Comparison of ENCODE assay signal across 10 mouse cellular contexts in genomic region chr13:92740671-92741270, GRCm38 (mm10). TPM values are rescaled to one million over a fixed set of nuclear protein-coding genes. Genes with fewer than 3 reads are reported as not detected.
DNase-seq lines count a peak whose midpoint lies in the region; ATAC-seq and TF ChIP-seq lines count a peak whose summit lies in the region.
"Had no signal": no experiment of that assay in that cellular context is flagged by ENCODE, and none has a peak within 500 bp of the region (broad histone marks: within the 10 kb centered on the region; RNA-seq: fewer than 3 reads in every experiment).

No protein-coding gene starts in this region.

- H3K27ac ChIP-seq in left cerebral cortex, adult 2 months: no peak overlapping the region
- no peak overlapping the region for H3K27ac ChIP-seq in MEL (ENCODE audit: control insufficient read depth, low read depth, low read length)
- H3K27ac ChIP-seq in cortical plate, adult 2 months (ENCODE audit: insufficient read depth, low read length): no peak overlapping the region
- no peak overlapping the region for H3K27ac ChIP-seq in hindbrain, embryonic 12.5 days
- H3K27ac ChIP-seq in liver, embryonic 13.5 days: peak overlapping the region; percentile 95
- no peak overlapping the region for H3K27ac ChIP-seq in neural tube, embryonic 11.5 days (ENCODE audit: low read depth, low read length)
- H3K27ac ChIP-seq: embryonic facial prominence, embryonic 12.5 days; limb, embryonic 15.5 days had no signal

- H3K9ac ChIP-seq in MEL (ENCODE audit: control insufficient read depth, low read depth, low read length, poor library complexity, severe bottlenecking): no peak overlapping the region
- no peak overlapping the region for H3K9ac ChIP-seq in hindbrain, embryonic 12.5 days
- H3K9ac ChIP-seq in liver, embryonic 13.5 days: no peak overlapping the region
- H3K9ac ChIP-seq in neural tube, embryonic 11.5 days (ENCODE audit: low read length): no peak overlapping the region
- H3K9ac ChIP-seq: embryonic facial prominence, embryonic 12.5 days; limb, embryonic 15.5 days had no signal

- TF ChIP-seq EP300 in MEL (IDR thresholded peaks at IDR 0.05; ENCODE audit: low read depth in 1 of 2, low read length in 2 of 2): no peak

- TF ChIP-seq RAD21 in MEL (IDR thresholded peaks at IDR 0.05; ENCODE audit: low read depth, low read length): peak; percentile 95

- peaks cover 3 to 10% of the 10 kb centered on the region in 2 experiments for H3K4me1 ChIP-seq in MEL (ENCODE audit: control insufficient read depth in 1 of 2, insufficient read depth in 2 of 2, low read length in 2 of 2)
- 0 out of 2 replicates have a peak, but pooled peaks cover 2% of the 10 kb centered on the region for H3K4me1 ChIP-seq in cortical plate, adult 2 months (ENCODE audit: control insufficient read depth, insufficient read depth, low read length)
- H3K4me1 ChIP-seq in hindbrain, embryonic 12.5 days: peaks cover 10% of the 10 kb centered on the region
- H3K4me1 ChIP-seq in liver, embryonic 13.5 days (replicated peaks): peaks cover 40% of the 10 kb centered on the region
- peaks cover 4% of the 10 kb centered on the region; the same call in 1 of the 2 replicates for H3K4me1 ChIP-seq in neural tube, embryonic 11.5 days (ENCODE audit: control insufficient read depth, insufficient read depth, low read length)
- H3K4me1 ChIP-seq: embryonic facial prominence, embryonic 12.5 days; limb, embryonic 15.5 days had no signal

- no peaks in the 10 kb centered on the region for H3K79me2 ChIP-seq in MEL (ENCODE audit: control insufficient read depth, insufficient read depth, low read length, poor library complexity)

- no peak overlapping the region for H3K4me3 ChIP-seq in left cerebral cortex, adult 2 months
- H3K4me3 ChIP-seq in MEL (ENCODE audit: control insufficient read depth in 1 of 2, insufficient read depth in 1 of 2, low read depth in 2 of 2, low read length in 2 of 2): no peak overlapping the region
- H3K4me3 ChIP-seq in cortical plate, adult 2 months (ENCODE audit: insufficient read depth, low read length): no peak overlapping the region
- no peak overlapping the region for H3K4me3 ChIP-seq in hindbrain, embryonic 12.5 days
- no peak overlapping the region for H3K4me3 ChIP-seq in liver, embryonic 13.5 days (replicated peaks)
- no peak overlapping the region for H3K4me3 ChIP-seq in neural tube, embryonic 11.5 days (ENCODE audit: low read depth, low read length)
- H3K4me3 ChIP-seq: embryonic facial prominence, embryonic 12.5 days; limb, embryonic 15.5 days had no signal

- H3K4me2 ChIP-seq in hindbrain, embryonic 12.5 days (replicated peaks): no peak overlapping the region
- H3K4me2 ChIP-seq in liver, embryonic 13.5 days: no peak overlapping the region
- no peak overlapping the region for H3K4me2 ChIP-seq in neural tube, embryonic 11.5 days (ENCODE audit: low read depth)
- H3K4me2 ChIP-seq: embryonic facial prominence, embryonic 12.5 days; limb, embryonic 15.5 days had no signal

- H3K27me3 ChIP-seq in MEL (ENCODE audit: control insufficient read depth in 1 of 2, insufficient read depth in 2 of 2, low read length in 2 of 2): no peaks in the 10 kb centered on the region
- no peaks in the 10 kb centered on the region for H3K27me3 ChIP-seq in hindbrain, embryonic 12.5 days
- H3K27me3 ChIP-seq in liver, embryonic 13.5 days: no peaks in the 10 kb centered on the region
- H3K27me3 ChIP-seq in neural tube, embryonic 11.5 days (ENCODE audit: control insufficient read depth, insufficient read depth, low read length): no peaks in the 10 kb centered on the region
- H3K27me3 ChIP-seq: embryonic facial prominence, embryonic 12.5 days; limb, embryonic 15.5 days had no signal

- H3K36me3 ChIP-seq in MEL (ENCODE audit: control insufficient read depth in 1 of 2, insufficient read depth in 2 of 2, low read length in 2 of 2): peaks cover 0 to 8% of the 10 kb centered on the region in 2 experiments; a peak in 2 of 4 replicates
- no peaks in the 10 kb centered on the region for H3K36me3 ChIP-seq in hindbrain, embryonic 12.5 days
- no peaks in the 10 kb centered on the region for H3K36me3 ChIP-seq in liver, embryonic 13.5 days
- H3K36me3 ChIP-seq in neural tube, embryonic 11.5 days (ENCODE audit: control insufficient read depth, insufficient read depth, low read length): no peaks in the 10 kb centered on the region
- H3K36me3 ChIP-seq: embryonic facial prominence, embryonic 12.5 days; limb, embryonic 15.5 days had no signal

- 8% methylated on average over 2 of the region's 2 CpGs for WGBS in hindbrain, embryonic 12.5 days
- 6% methylated on average over 2 of the region's 2 CpGs for WGBS in liver, embryonic 13.5 days (ENCODE audit: insufficient replicate concordance)
- WGBS in neural tube, embryonic 11.5 days: 12% methylated on average over 2 of the region's 2 CpGs

- no peak for DNase-seq in left cerebral cortex, adult 2 months (ENCODE audit: extremely low spot score in 1 of 2, low spot score in 2 of 2)
- DNase-seq in left cerebral cortex, adult 8-10 months (ENCODE audit: low spot score in 2 of 2): no peak
- peak; percentile 79 for DNase-seq in MEL (ENCODE audit: low read depth, low spot score)
- peak; percentile 24 for DNase-seq in liver, embryonic 13.5 days
- DNase-seq in neural tube, embryonic 11.5 days (ENCODE audit: low spot score): no peak
- DNase-seq in adrenal gland, adult 18-20 months (ENCODE audit: low spot score in 2 of 2): no peak

- no peak for TF ChIP-seq POLR2A in MEL (IDR thresholded peaks at IDR 0.05; ENCODE audit: control insufficient read depth in 1 of 2, insufficient read depth in 1 of 2, low read depth in 1 of 2, low read length in 2 of 2, poor library complexity in 1 of 2)
- no peak for TF ChIP-seq POLR2A in cortical plate, adult 2 months (IDR thresholded peaks at IDR 0.05; ENCODE audit: extremely low read depth, insufficient read depth, low read length)

- TF ChIP-seq CTCF in left cerebral cortex, adult 2 months (IDR thresholded peaks at IDR 0.05): peak; percentile 91
- TF ChIP-seq CTCF in MEL (IDR thresholded peaks at IDR 0.05 in 2 of 3, conservative IDR thresholded peaks at IDR 0.05 in 1 of 3; ENCODE audit: control insufficient read depth in 1 of 3, insufficient read depth in 1 of 3, low read depth in 2 of 3, low read length in 3 of 3, poor library complexity in 1 of 3, severe bottlenecking in 1 of 3): peak; percentile 67 to 91 (median 77)
- TF ChIP-seq CTCF in cortical plate, adult 2 months (IDR thresholded peaks at IDR 0.05; ENCODE audit: extremely low read depth, insufficient read depth, low read length): peak; percentile 80

- intact Hi-C loops in left cerebral cortex, adult 2 months (cut with DNase I): loop anchor here (1.0 to 2.0 kb wide), 2 partner anchors 160 to 380 kb away; no protein-coding TSS in a partner anchor

- no peaks in the 10 kb centered on the region for H3K9me3 ChIP-seq in MEL (replicated peaks; ENCODE audit: insufficient read depth, low read length)
- H3K9me3 ChIP-seq in hindbrain, embryonic 12.5 days (replicated peaks): no peaks in the 10 kb centered on the region
- H3K9me3 ChIP-seq in liver, embryonic 13.5 days (replicated peaks): no peaks in the 10 kb centered on the region
- no peaks in the 10 kb centered on the region for H3K9me3 ChIP-seq in neural tube, embryonic 11.5 days (ENCODE audit: control insufficient read depth, low read length)
- H3K9me3 ChIP-seq: embryonic facial prominence, embryonic 12.5 days; limb, embryonic 15.5 days had no signal

- peak; percentile 51; the same call in 1 of the 2 replicates for ATAC-seq in hindbrain, embryonic 12.5 days (ENCODE audit: low FRiP score)
- no peak for ATAC-seq in liver, embryonic 13.5 days (ENCODE audit: low read depth)
- ATAC-seq in neural tube, embryonic 11.5 days (ENCODE audit: insufficient read depth, low FRiP score, low TSS enrichment): 0 out of 2 replicates have a peak, but pooled peaks have one; percentile 35

TF ChIP-seq in MEL, 35 proteins besides CTCF, POLR2A, EP300 and RAD21:
- TF ChIP-seq POLR2AphosphoS5 (IDR thresholded peaks at IDR 0.05; ENCODE audit: borderline replicate concordance, low read depth, low read length) (no peak), GABPA (IDR thresholded peaks at IDR 0.05; ENCODE audit: low read depth, low read length) (no peak), GATA1 (IDR thresholded peaks at IDR 0.05; ENCODE audit: low read depth, low read length) (no peak; the same call in 1 of the 2 replicates), ZC3H11A (IDR thresholded peaks at IDR 0.05; ENCODE audit: low read depth, low read length) (peak; percentile 91), SMC3 (IDR thresholded peaks at IDR 0.05; ENCODE audit: low read depth, low read length) (peak; percentile 87), E2F4 (IDR thresholded peaks at IDR 0.05; ENCODE audit: borderline replicate concordance, low read depth, low read length) (no peak), MYC (IDR thresholded peaks at IDR 0.05; ENCODE audit: low read depth, low read length) (peak; percentile 68; the same call in 1 of the 2 replicates), ELF1 (IDR thresholded peaks at IDR 0.05; ENCODE audit: low read depth, low read length) (no peak), UBTF (IDR thresholded peaks at IDR 0.05; ENCODE audit: borderline replicate concordance, insufficient read depth, low read depth, low read length) (no peak), RCOR1 (IDR thresholded peaks at IDR 0.05; ENCODE audit: low read depth, low read length) (no peak), MAZ (IDR thresholded peaks at IDR 0.05; ENCODE audit: low read depth, low read length) (no peak), KAT2A (conservative IDR thresholded peaks at IDR 0.05; ENCODE audit: low read depth, low read length) (no peak), SIN3A (IDR thresholded peaks at IDR 0.05; ENCODE audit: low read length) (peak; percentile 53; the same call in 1 of the 2 replicates), MAX (IDR thresholded peaks at IDR 0.05; ENCODE audit: low read length) (0 out of 2 replicates have a peak, but pooled peaks have one; percentile 65), ZNF384 (IDR thresholded peaks at IDR 0.05; ENCODE audit: low read depth, low read length) (peak; percentile 88)
TF ChIP-seq in MEL: peak in this region for 6.

RNA-seq across cellular contexts. Expression of gene Thbs4, which starts 53.8 kb away (rescaled TPM):
- total RNA-seq in left cerebral cortex, adult 2 months (2021): 1 to 10 TPM; 3.4 to 5.8 TPM
- total RNA-seq in left cerebral cortex, adult 8-10 months (2022): 10 to 100 TPM; 11.1 to 16.7 (median 13.9) TPM
- not detected in 2 replicates for total RNA-seq in MEL (2012; rRNA removed)
- polyA plus RNA-seq in MEL (2012; ENCODE audit: insufficient read depth in 1 of 2, insufficient read length in 2 of 2, low read depth in 1 of 2, low replicate concordance in 2 of 2, missing spikeins in 1 of 2): not detected
- polyA plus RNA-seq in cortical plate, adult 2 months (2012; rRNA removed): 10.4 and 11.2 TPM in 2 replicates
- 2.8 and 4.0 TPM in 2 replicates for polyA plus RNA-seq in hindbrain, embryonic 12.5 days (2016; fragmentation: Nextera tagmentation; extraction: Ambion mirVana)
- polyA plus RNA-seq in liver, embryonic 13.5 days (2015; fragmentation: Nextera tagmentation; extraction: Ambion mirVana): 0.23 and 0.30 TPM in 2 replicates
- polyA plus RNA-seq in neural tube, embryonic 11.5 days (2014; fragmentation: Nextera tagmentation; extraction: Ambion mirVana): 1.2 TPM in 2 replicates
- total RNA-seq in adrenal gland, adult 18-20 months (2021): 1 to 10 TPM; 2.2 to 7.7 TPM

Comparison
In these comparisons a context has a peak if more than half of its experiments do, and no peak if none do; other contexts are left out.
1. DNase-seq: peak in MEL (single experiment) and liver, embryonic 13.5 days (single experiment); none in left cerebral cortex, adult 2 months (0 of 2), left cerebral cortex, adult 8-10 months (0 of 2), neural tube, embryonic 11.5 days (single experiment) and adrenal gland, adult 18-20 months (0 of 2).
2. Peak in every context shown above with its lines, with median percentiles within 50 percentile points of each other: CTCF ChIP-seq.